Mouse (Mus musculus) adrenal gland (tissue): ENCODE measurements around the gene Olfr1161.
"Not testable (repeated sequence)": the region's sequence is repeated elsewhere in the genome, so short reads cannot be mapped to it uniquely, and the experiment has no call there.

Experiments
- intact Hi-C: fragments of 180-260 bp; cut with DNase I; formaldehyde crosslinking; loops from one replicate; pipeline ENCODE4 v1.15.1; 2025
- long read RNA-seq, 2 experiments: library from polyadenylated mRNA; unstranded; transcript quantifications; one replicate each; pipeline ENCODE4 v2.0.0; 2020; ENCODE audit warnings: borderline replicate concordance in 1 of 2; ENCODE audit not compliant: insufficient replicate concordance in 1 of 2

The Olfr1161 gene
- long read RNA-seq, experiment 1, result 0 reads
- long read RNA-seq, experiment 2, result 0 reads

DNA sequence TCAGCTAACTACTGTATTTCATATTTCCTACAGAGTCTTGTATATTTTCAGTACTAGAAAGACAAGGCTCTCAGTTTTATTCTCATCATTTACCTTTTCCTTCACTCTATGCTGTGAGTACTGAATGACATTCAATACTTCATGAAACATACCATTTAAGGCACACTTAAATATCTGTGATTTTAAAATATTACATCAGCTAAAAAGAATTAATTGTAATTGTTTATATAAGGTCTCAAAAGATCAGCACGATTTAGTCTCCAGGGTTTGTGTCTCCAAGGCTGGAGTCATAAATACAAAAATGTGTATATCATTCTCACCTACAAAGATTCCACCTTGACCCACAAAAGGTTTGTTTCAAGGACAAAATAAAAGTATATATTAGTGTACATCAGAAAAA, at the start of gene Olfr1161:
Gene Olfr1161, plus strand, starts transcription at position 301 of the 400 bp plus-strand sequence.
- intact Hi-C loops, result not testable (repeated sequence)

DNA sequence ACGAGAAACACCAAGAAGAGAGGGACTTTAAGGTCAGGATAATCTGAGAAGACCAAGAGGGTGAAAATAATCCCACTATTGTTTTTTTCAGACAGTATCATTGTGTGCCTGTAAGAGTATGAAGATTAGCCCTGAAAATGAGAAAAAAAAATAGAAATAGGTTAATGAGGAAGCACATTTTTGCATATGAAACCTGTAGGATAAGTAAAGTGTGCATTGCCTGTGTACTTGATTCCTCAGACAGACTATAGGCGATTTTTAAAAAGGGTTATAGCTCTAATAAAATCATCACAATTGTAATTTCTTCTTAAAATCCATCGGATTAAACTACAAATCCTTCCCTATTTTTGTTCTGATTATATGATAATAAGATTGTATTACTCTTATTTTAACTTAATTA, 48.0 kb upstream of the Olfr1161 start, which contains the start of gene Olfr74:
Gene Olfr74, minus strand, starts transcription at position 101 of the 400 bp plus-strand sequence.
- intact Hi-C loops, result no loop called here

DNA sequence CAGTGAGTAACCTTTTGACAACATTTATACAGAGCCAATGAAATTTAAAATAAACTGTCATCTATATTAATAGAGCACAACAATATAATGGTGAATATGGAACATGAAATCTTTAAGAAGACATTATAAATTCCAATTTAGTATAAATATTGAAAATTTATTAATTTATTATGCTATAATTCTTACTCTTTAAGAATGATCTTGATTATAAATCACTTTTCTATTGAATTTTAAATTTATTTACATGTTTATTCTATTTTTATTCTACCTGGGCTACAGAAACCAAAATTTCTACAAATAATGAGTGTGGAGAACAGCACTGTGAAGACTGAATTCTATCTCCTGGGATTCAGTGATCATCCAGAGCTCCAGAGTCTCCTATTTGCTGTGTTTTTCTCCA, 32.8 kb upstream of the Olfr1161 start, which contains the start of gene Olfr1158:
Gene Olfr1158, plus strand, starts transcription at position 301 of the 400 bp plus-strand sequence.
- intact Hi-C loops, result no loop called here

DNA sequence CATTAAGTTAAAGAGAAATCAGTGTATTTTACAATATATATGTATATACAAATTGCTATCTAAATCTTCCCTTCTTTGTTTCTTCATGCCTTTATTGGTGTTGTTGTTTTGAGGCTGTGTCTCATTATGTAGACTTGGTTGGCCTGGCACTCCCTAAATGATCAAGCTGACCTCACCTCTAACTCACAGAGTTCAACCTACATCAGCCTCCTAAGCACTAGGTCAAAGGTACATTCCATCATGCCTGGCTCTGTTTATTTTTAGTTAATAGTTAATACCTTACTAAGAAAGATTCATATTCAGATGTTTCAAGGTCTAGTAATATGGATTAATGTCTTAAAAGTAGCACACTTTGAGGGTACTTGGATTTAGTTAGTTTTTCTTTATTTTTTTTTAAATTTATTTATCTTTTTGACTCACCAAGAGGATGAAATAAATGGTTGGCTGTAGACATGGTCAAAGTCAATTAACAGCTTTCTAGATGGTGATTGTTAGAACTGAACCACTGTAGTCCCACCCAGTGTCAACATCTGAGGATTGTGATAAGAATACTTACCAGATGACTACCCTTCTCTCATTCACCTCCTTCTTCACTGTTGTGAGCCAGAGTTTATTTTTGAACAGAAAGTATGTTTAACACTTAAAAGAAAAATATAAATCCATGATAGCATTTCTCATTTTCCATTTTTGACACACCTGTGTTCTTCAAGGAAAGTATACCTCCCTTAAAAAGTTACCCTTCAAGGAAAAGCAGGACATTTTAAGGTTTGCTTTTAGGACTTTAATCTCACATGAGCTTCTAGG, 14.9 kb upstream of the Olfr1161 start, which contains the start of gene Olfr1160:
Gene Olfr1160, minus strand, starts transcription at position 754 of the 804 bp plus-strand sequence.
- intact Hi-C loops, result no loop called here

DNA sequence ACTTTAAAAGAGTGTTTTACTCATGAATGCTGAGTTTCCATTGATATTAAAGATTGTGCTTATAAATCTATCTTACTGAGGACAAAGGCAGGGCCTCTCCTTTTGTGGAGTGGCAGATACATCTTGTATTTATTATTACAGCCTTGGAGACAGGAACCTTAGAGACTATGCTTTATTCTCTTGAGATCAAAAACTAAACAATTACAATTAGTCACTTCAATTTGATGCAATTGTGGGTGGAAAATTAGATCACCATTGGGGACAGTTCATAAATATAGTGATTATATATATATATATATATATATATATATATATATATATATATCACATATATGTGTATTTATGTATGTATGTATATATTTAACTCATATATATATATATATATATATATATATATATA, 15.0 kb downstream of the Olfr1161 start, which contains the start of gene Olfr73:
Gene Olfr73, minus strand, starts transcription at position 101 of the 400 bp plus-strand sequence.
- intact Hi-C loops, result no loop called here

DNA sequence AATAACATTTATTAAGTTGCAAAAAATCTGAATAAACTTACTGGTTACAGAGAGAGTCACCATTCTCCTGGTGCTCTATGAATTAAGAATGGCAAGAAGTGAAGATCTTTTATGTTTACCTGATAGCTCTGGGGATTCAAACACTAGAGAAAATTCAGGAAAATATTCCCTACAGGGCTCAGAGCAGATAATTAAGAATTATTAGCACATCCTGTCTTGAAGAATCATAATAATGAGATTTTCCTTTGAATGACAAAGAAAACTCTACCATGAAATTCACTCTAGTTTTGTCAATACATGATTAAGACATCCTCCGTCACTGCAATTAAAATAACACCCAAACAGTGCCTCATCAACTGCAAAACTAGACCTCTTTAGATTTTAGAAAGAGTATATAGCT, 28.5 kb downstream of the Olfr1161 start, which contains the start of gene Olfr1162:
Gene Olfr1162, minus strand, starts transcription at position 101 of the 400 bp plus-strand sequence.
- intact Hi-C loops, result no loop called here

DNA sequence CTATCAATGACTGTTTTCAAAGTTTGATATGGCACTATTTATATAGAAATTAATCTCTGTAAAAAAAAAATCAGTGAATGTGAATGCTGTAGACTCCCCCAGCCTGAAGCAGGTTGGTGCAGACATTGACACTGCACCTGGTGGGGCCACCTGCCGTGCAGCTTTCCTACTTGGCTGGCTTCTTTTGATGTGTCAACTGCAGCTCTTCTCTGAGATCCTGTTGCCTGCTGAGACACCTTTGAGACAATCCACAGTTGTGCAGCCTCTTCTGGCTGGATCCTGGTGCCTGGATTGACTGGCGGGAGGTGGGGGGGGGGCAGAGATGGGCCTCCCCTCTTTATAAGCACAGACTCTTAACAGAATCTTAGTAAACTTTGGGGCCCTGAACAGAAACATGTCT, 41.0 kb downstream of the Olfr1161 start:
- intact Hi-C loops, result no loop called here

DNA sequence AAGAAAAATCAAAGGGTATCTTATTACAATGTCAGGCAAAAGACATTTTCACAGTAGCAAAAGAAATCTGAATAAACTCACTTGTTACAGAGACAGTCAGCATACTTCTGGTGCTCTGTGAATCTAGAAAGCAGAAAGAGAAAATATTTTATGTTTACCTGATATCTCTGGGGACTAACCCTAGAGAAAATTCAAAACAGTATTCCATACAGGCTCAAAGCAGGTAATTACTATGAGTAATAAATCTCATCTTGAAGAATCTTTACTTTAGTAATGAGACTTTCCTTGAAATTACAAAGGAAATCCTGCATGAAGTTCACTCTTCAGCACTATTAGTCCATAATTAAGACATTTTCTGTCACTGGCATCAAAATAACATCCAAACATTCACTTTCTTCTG, 49.2 kb downstream of the Olfr1161 start, which contains the start of gene Olfr1163:
Gene Olfr1163, minus strand, starts transcription at position 101 of the 400 bp plus-strand sequence.
- intact Hi-C loops, result no loop called here
